Mouse (Mus musculus): Measurements from ENCODE around the gene Atp1b3.

GRCm38 (mm10) chr9:96353799-96354198 is 10.4 kb downstream of the Atp1b3 start:
- no peak for TF ChIP-seq POLR2A (IDR thresholded peaks at IDR 0.05; ENCODE audit: extremely low read depth, insufficient read depth, low read length)
- TF ChIP-seq CTCF (IDR thresholded peaks at IDR 0.05; ENCODE audit: extremely low read depth, insufficient read depth, low read length) = no peak

Measured in cortical plate, adult 2 months (tissue).